Mouse (Mus musculus): ENCODE data around the gene Prm2.
"Not testable (repeated sequence)": the region's sequence is repeated elsewhere in the genome, so short reads cannot be mapped to it uniquely, and the experiment has no call there.

Gene Prm2

GRCm38 (mm10) chr16:10812865-10813371, 17.0 kb upstream of the Prm2 start, which contains the start of gene Gm11172:
TSS of gene Gm11172 (plus strand) at chr16:10812915.
- DNase-seq (ENCODE audit: low read depth, low spot score): no peak

GRCm38 (mm10) chr16:10810376-10810775, 14.4 kb upstream of the Prm2 start:
- DNase-seq (ENCODE audit: low read depth, low spot score): no peak

- no peak for DNase-seq (ENCODE audit: low read depth, low spot score)
Observed at GRCm38 (mm10) chr16:10805789-10806527, 10.0 kb upstream of the Prm2 start, which contains the start of gene Prm1. TSS of gene Prm1 (minus strand) at chr16:10805839.

GRCm38 (mm10) chr16:10802420-10802819, 6.5 kb upstream of the Prm2 start:
- not testable (repeated sequence) for DNase-seq (ENCODE audit: low read depth, low spot score)

- no peak for DNase-seq (ENCODE audit: low read depth, low spot score)
Observed at GRCm38 (mm10) chr16:10790702-10791101, 5.2 kb downstream of the Prm2 start, which contains the start of gene Prm3. TSS of gene Prm3 (minus strand) at chr16:10790914.

- no peak for DNase-seq (ENCODE audit: low read depth, low spot score)
Observed at GRCm38 (mm10) chr16:10788866-10789265, 7.1 kb downstream of the Prm2 start.

GRCm38 (mm10) chr16:10788271-10788670, 7.7 kb downstream of the Prm2 start, which contains the start of gene Tnp2:
TSS of gene Tnp2 (minus strand) at chr16:10788660.
- DNase-seq (ENCODE audit: low read depth, low spot score): no peak

- no peak for DNase-seq (ENCODE audit: low read depth, low spot score)
Observed at GRCm38 (mm10) chr16:10787548-10788058, 8.3 kb downstream of the Prm2 start.

GRCm38 (mm10) chr16:10786782-10787547, 9.0 kb downstream of the Prm2 start:
- DNase-seq (ENCODE audit: low read depth, low spot score): no peak

- peak; percentile 91 for DNase-seq (ENCODE audit: low read depth, low spot score)
Observed at GRCm38 (mm10) chr16:10786288-10786687, 9.6 kb downstream of the Prm2 start.

- DNase-seq (ENCODE audit: low read depth, low spot score): peak; percentile 91
Observed at GRCm38 (mm10) chr16:10785371-10786231, 10.3 kb downstream of the Prm2 start, which contains the start of gene Socs1. TSS of gene Socs1 (minus strand) at chr16:10785536.

- DNase-seq (ENCODE audit: low read depth, low spot score): peak; percentile 94
Observed at GRCm38 (mm10) chr16:10784793-10785370, 11.1 kb downstream of the Prm2 start.

- DNase-seq (ENCODE audit: low read depth, low spot score): peak; percentile 59
Observed at GRCm38 (mm10) chr16:10783883-10784792, 11.8 kb downstream of the Prm2 start.

- no peak for DNase-seq (ENCODE audit: low read depth, low spot score)
Observed at GRCm38 (mm10) chr16:10783451-10783850, 12.5 kb downstream of the Prm2 start.

GRCm38 (mm10) chr16:10783152-10783434, 12.8 kb downstream of the Prm2 start:
- no peak for DNase-seq (ENCODE audit: low read depth, low spot score)

- no peak for DNase-seq (ENCODE audit: low read depth, low spot score)
Observed at GRCm38 (mm10) chr16:10782377-10783151, 13.4 kb downstream of the Prm2 start.

- DNase-seq (ENCODE audit: low read depth, low spot score): peak; percentile 47
Observed at GRCm38 (mm10) chr16:10781862-10782371, 14.0 kb downstream of the Prm2 start.

GRCm38 (mm10) chr16:10780631-10781120, 15.3 kb downstream of the Prm2 start:
- no peak for DNase-seq (ENCODE audit: low read depth, low spot score)

All from mesoderm, embryonic 11.5 days (tissue).